Mouse (Mus musculus): ENCODE measurements at regions not wholly inside any gene's neighbourhood (a gene's known extent, or its start where the extent isn't known, plus 50 kb on each side); places are given as distances from the start of the nearest gene placed in this dataset.

- intact Hi-C loops (cut with DNase I), result no loop called here
- DNase-seq, result no peak
Measured at GRCm38 (mm10) chr2:144197139-144197538, 73.3 kb upstream of the Mgme1 start.

GRCm38 (mm10) chr2:144198326-144199051 is 72.0 kb upstream of the Mgme1 start:
- intact Hi-C loops (cut with DNase I), result no loop called here

More at GRCm38 (mm10) chr2:144198326-144199051, 72.0 kb upstream of the Mgme1 start:
- DNase-seq, result no peak

Measured in gastrocnemius, postnatal 36 days (tissue).